Mouse (Mus musculus): ENCODE measurements around the gene Card19.

Card19 gene

GRCm38 (mm10) chr13:49215504-49216219, at the start of gene Card19:
Gene Card19, minus strand, starts transcription at chr13:49216037.
- peak; percentile 88 for DNase-seq (ENCODE audit: low spot score)

- no peak for DNase-seq (ENCODE audit: low spot score)
These were observed 44.3 kb upstream of the Card19 start for GRCm38 (mm10) chr13:49260036-49260722.

- no peak for DNase-seq (ENCODE audit: low spot score)
These were observed 42.0 kb upstream of the Card19 start for GRCm38 (mm10) chr13:49257819-49258313.

GRCm38 (mm10) chr13:49252746-49253145, 36.9 kb upstream of the Card19 start:
- DNase-seq (ENCODE audit: low spot score), result no peak

- no peak for DNase-seq (ENCODE audit: low spot score)
These were observed 36.3 kb upstream of the Card19 start for GRCm38 (mm10) chr13:49252113-49252512.

GRCm38 (mm10) chr13:49250716-49251517, 35.1 kb upstream of the Card19 start:
- no peak for DNase-seq (ENCODE audit: low spot score)

- DNase-seq (ENCODE audit: low spot score), result no peak
These were observed 33.8 kb upstream of the Card19 start for GRCm38 (mm10) chr13:49249634-49250033.

- no peak for DNase-seq (ENCODE audit: low spot score)
These were observed 33.1 kb upstream of the Card19 start for GRCm38 (mm10) chr13:49248923-49249322.

- no peak for DNase-seq (ENCODE audit: low spot score)
These were observed 32.6 kb upstream of the Card19 start, which contains the start of gene Susd3 for GRCm38 (mm10) chr13:49248467-49248862. Gene Susd3, minus strand, starts transcription at chr13:49248706.

- peak; percentile 19 for DNase-seq (ENCODE audit: low spot score)
These were observed 32.1 kb upstream of the Card19 start for GRCm38 (mm10) chr13:49247740-49248466.

GRCm38 (mm10) chr13:49247232-49247739, 31.4 kb upstream of the Card19 start:
- no peak for DNase-seq (ENCODE audit: low spot score)

- no peak for DNase-seq (ENCODE audit: low spot score)
These were observed 30.8 kb upstream of the Card19 start for GRCm38 (mm10) chr13:49246626-49247025.

- no peak for DNase-seq (ENCODE audit: low spot score)
These were observed 30.2 kb upstream of the Card19 start for GRCm38 (mm10) chr13:49246011-49246410.

- DNase-seq (ENCODE audit: low spot score), result no peak
These were observed 29.4 kb upstream of the Card19 start for GRCm38 (mm10) chr13:49245251-49245650.

- DNase-seq (ENCODE audit: low spot score), result no peak
These were observed 27.7 kb upstream of the Card19 start for GRCm38 (mm10) chr13:49243492-49243891.

GRCm38 (mm10) chr13:49242321-49243065, 26.7 kb upstream of the Card19 start:
- DNase-seq (ENCODE audit: low spot score), result peak; percentile 62

- DNase-seq (ENCODE audit: low spot score), result no peak
These were observed 22.9 kb upstream of the Card19 start for GRCm38 (mm10) chr13:49238737-49239136.

- no peak for DNase-seq (ENCODE audit: low spot score)
These were observed 21.8 kb upstream of the Card19 start for GRCm38 (mm10) chr13:49237617-49238016.

GRCm38 (mm10) chr13:49234711-49235110, 18.9 kb upstream of the Card19 start:
- no peak for DNase-seq (ENCODE audit: low spot score)

GRCm38 (mm10) chr13:49233792-49234572, 18.1 kb upstream of the Card19 start:
- DNase-seq (ENCODE audit: low spot score), result no peak

Data from spleen, adult 12 weeks (tissue).